Mouse (Mus musculus): ENCODE results near the gene Wfikkn2. TPM values are rescaled to one million over a fixed set of nuclear protein-coding genes. Genes with fewer than 3 reads are reported as not detected.

Gene Wfikkn2
- total RNA-seq, 4 experiments from 2014 or later: 6.8 to 8.1 (median 7.5) TPM

GRCm38 (mm10) chr11:94196311-94196710 lies 49.5 kb downstream of the Wfikkn2 start:
- no peak for DNase-seq (ENCODE audit: low spot score)

GRCm38 (mm10) chr11:94193109-94193508 lies 52.7 kb downstream of the Wfikkn2 start:
- DNase-seq (ENCODE audit: low spot score): no peak

DNA sequence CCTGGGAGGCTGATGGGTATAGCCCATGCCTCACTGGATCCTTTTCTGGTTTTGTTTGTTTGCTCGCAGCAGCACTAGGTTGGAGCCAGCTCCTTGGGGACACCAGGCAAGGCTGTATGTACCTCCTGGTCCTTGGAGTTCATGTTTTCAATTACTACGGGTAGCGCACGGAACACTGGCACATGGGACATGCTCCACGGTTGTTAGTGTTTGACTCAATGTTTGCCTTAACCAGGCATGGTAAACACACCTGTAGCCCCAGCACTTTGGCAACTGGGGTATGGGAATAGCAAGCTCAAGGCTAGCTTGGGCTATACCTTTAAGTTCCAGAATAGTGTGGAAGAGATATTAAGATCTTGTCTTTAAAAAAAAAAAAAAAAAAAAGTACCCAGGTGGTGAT lies 55.1 kb downstream of the Wfikkn2 start:
- DNase-seq (ENCODE audit: low spot score): no peak

DNA sequence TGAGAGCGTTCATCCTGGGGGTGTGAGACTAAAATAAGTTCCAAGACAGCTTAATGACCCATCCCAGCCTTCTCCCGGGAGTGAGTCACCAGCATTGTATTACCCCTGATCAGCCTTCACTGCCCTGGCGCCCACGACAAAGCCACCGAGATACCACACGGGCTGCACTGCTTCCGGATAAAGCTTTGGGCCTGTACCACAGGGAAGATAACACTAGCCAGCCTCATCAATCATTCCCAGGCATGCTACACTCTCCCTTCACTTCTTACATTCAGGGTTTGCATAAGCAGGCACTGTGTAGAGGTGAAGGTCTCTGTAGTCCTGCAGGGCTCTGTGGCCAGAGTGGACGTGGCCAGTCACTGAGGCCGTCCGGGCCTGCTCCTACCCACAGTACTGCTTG lies 56.2 kb downstream of the Wfikkn2 start:
- DNase-seq (ENCODE audit: low spot score): no peak

Other genes starting within 250 kb of the Wfikkn2 start
- 100 to 1,000 TPM; 141 to 155 (median 148) TPM for gene Spag9, start 249.9 kb downstream of the Wfikkn2 start, total RNA-seq (2022)
- 10 to 100 TPM; 51.3 to 58.4 (median 53.2) TPM for gene Tob1, start 34.6 kb downstream of the Wfikkn2 start, total RNA-seq (2022)
- gene Gm21885, start 35.9 kb upstream of the Wfikkn2 start, total RNA-seq (2022): under 1 TPM in 1 of 4 experiments, not detected in 3; 0.40 TPM
- 10 to 100 TPM; 25.6 to 34.4 (median 31.3) TPM for gene Luc7l3, start 76.0 kb upstream of the Wfikkn2 start, total RNA-seq (2022)
- gene Ankrd40, start 82.0 kb upstream of the Wfikkn2 start, total RNA-seq (2022): 100 to 1,000 TPM; 255 to 327 (median 301) TPM
- gene Abcc3, start 147.0 kb upstream of the Wfikkn2 start, total RNA-seq (2022): 1 to 10 TPM in 3 of 4 experiments, under 1 TPM in 1; 0.91 to 2.3 (median 1.7) TPM
- 10 to 100 TPM in 3 of 4 experiments, 1 to 10 TPM in 1; 6.7 to 14.6 (median 12.5) TPM for gene Cacna1g, start 228.2 kb upstream of the Wfikkn2 start, total RNA-seq (2022)
- under 1 TPM; 0.09 to 0.63 (median 0.40) TPM for gene Spata20, start 240.2 kb upstream of the Wfikkn2 start, total RNA-seq (2022)